Mouse (Mus musculus): ENCODE results near the gene Tmem135.

Tmem135 gene

GRCm38 (mm10) chr7:89251880-89252453 lies 152.1 kb downstream of the Tmem135 start:
- DNase-seq (ENCODE audit: low spot score in 2 of 2): no peak

GRCm38 (mm10) chr7:89248135-89248850 lies 155.7 kb downstream of the Tmem135 start:
- no peak for DNase-seq (ENCODE audit: low spot score in 2 of 2)

GRCm38 (mm10) chr7:89247012-89247710 lies 156.9 kb downstream of the Tmem135 start:
- no peak for DNase-seq (ENCODE audit: low spot score in 2 of 2)

GRCm38 (mm10) chr7:89242565-89242964 lies 161.5 kb downstream of the Tmem135 start:
- no peak for DNase-seq (ENCODE audit: low spot score in 2 of 2)

GRCm38 (mm10) chr7:89242143-89242542 lies 161.9 kb downstream of the Tmem135 start:
- DNase-seq (ENCODE audit: low spot score in 2 of 2): no peak

GRCm38 (mm10) chr7:89239592-89239991 lies 164.4 kb downstream of the Tmem135 start:
- no peak for DNase-seq (ENCODE audit: low spot score in 2 of 2)

- DNase-seq (ENCODE audit: low spot score in 2 of 2): no peak
These were observed 167.4 kb downstream of the Tmem135 start for GRCm38 (mm10) chr7:89236592-89236991.

GRCm38 (mm10) chr7:89235974-89236507 lies 168.0 kb downstream of the Tmem135 start:
- no peak for DNase-seq (ENCODE audit: low spot score in 2 of 2)

GRCm38 (mm10) chr7:89232499-89233145 lies 171.4 kb downstream of the Tmem135 start:
- no peak for DNase-seq (ENCODE audit: low spot score in 2 of 2)

GRCm38 (mm10) chr7:89231200-89231790 lies 172.7 kb downstream of the Tmem135 start:
- DNase-seq (ENCODE audit: low spot score in 2 of 2): no peak

GRCm38 (mm10) chr7:89222609-89223008 lies 181.4 kb downstream of the Tmem135 start:
- no peak for DNase-seq (ENCODE audit: low spot score in 2 of 2)

- no peak for DNase-seq (ENCODE audit: low spot score in 2 of 2)
These were observed 187.4 kb downstream of the Tmem135 start for GRCm38 (mm10) chr7:89216628-89217027.

- no peak for DNase-seq (ENCODE audit: low spot score in 2 of 2)
These were observed 187.9 kb downstream of the Tmem135 start for GRCm38 (mm10) chr7:89216118-89216517.

GRCm38 (mm10) chr7:89215714-89216113 lies 188.3 kb downstream of the Tmem135 start:
- DNase-seq (ENCODE audit: low spot score in 2 of 2): no peak

GRCm38 (mm10) chr7:89210506-89210905 lies 193.5 kb downstream of the Tmem135 start:
- DNase-seq (ENCODE audit: low spot score in 2 of 2): no peak

- no peak for DNase-seq (ENCODE audit: low spot score in 2 of 2)
These were observed 197.9 kb downstream of the Tmem135 start for GRCm38 (mm10) chr7:89206165-89206564.

- DNase-seq (ENCODE audit: low spot score in 2 of 2): no peak
These were observed 198.6 kb downstream of the Tmem135 start for GRCm38 (mm10) chr7:89205402-89205801.

- DNase-seq (ENCODE audit: low spot score in 2 of 2): no peak
These were observed 200.9 kb downstream of the Tmem135 start for GRCm38 (mm10) chr7:89203144-89203543.

GRCm38 (mm10) chr7:89201954-89202353 lies 202.1 kb downstream of the Tmem135 start:
- no peak for DNase-seq (ENCODE audit: low spot score in 2 of 2)

GRCm38 (mm10) chr7:89198499-89198898 lies 205.5 kb downstream of the Tmem135 start:
- no peak for DNase-seq (ENCODE audit: low spot score in 2 of 2)

GRCm38 (mm10) chr7:89193459-89193858 lies 210.6 kb downstream of the Tmem135 start:
- DNase-seq (ENCODE audit: low spot score in 2 of 2): no peak

- no peak for DNase-seq (ENCODE audit: low spot score in 2 of 2)
These were observed 220.1 kb downstream of the Tmem135 start for GRCm38 (mm10) chr7:89183928-89184327.

All from frontal cortex, postnatal 14 days (tissue).